Mouse (Mus musculus) MEL (cell line): ENCODE results near the gene Lsm5. TPM values are rescaled to one million over a fixed set of nuclear protein-coding genes. Genes with fewer than 3 reads are reported as not detected.

Experiments used
- DNase-seq: peaks from one replicate; pipeline ENCODE4 v3.0.0; 2011; ENCODE audit warnings: low read depth, low spot score
- H3K27ac ChIP-seq: 2 replicates; pipeline ENCODE4 v1.5.1; 2012; ENCODE audit warnings: low read depth, mild to moderate bottlenecking, control low read depth, low read length, moderate library complexity; ENCODE audit not compliant: control insufficient read depth
- H3K27me3 ChIP-seq, 2 experiments: fragments of 150-350 bp in 1 of 2; sonication (generic) in 1 of 2; 2 replicates each; pipeline ENCODE4 v1.6.1; 2012; ENCODE audit warnings: low read length in 2 of 2, mild to moderate bottlenecking in 2 of 2, improper control_type of control experiment in 1 of 2, moderate library complexity in 1 of 2; ENCODE audit not compliant: insufficient read depth in 2 of 2, control insufficient read depth in 1 of 2
- H3K36me3 ChIP-seq, 2 experiments: 2 replicates each; pipeline ENCODE4 v1.6.1; 2012 to 2014; ENCODE audit warnings: low read length in 2 of 2, improper control_type of control experiment in 1 of 2, inconsistent platforms in 1 of 2, mild to moderate bottlenecking in 1 of 2; ENCODE audit not compliant: insufficient read depth in 2 of 2, control insufficient read depth in 1 of 2
- H3K4me1 ChIP-seq, 2 experiments: fragments of 150-350 bp in 1 of 2; sonication (generic) in 1 of 2; 2 replicates each; pipeline ENCODE4 v1.6.1; 2012; ENCODE audit warnings: low read length in 2 of 2, improper control_type of control experiment in 1 of 2, mild to moderate bottlenecking in 1 of 2; ENCODE audit not compliant: insufficient read depth in 2 of 2, control insufficient read depth in 1 of 2
- H3K4me3 ChIP-seq, 2 experiments: fragments of 150-350 bp in 1 of 2; sonication (generic) in 1 of 2; 2 replicates each; pipeline ENCODE4 v1.5.1; 2012; ENCODE audit warnings: low read depth in 2 of 2, low read length in 2 of 2, mild to moderate bottlenecking in 2 of 2, moderate library complexity in 2 of 2, control low read depth in 1 of 2, improper control_type of control experiment in 1 of 2; ENCODE audit not compliant: control insufficient read depth in 1 of 2, insufficient read depth in 1 of 2
- H3K79me2 ChIP-seq: 2 replicates; pipeline ENCODE4 v1.6.1; 2012; ENCODE audit warnings: mild to moderate bottlenecking, low read length, moderate library complexity; ENCODE audit not compliant: control insufficient read depth, poor library complexity, insufficient read depth
- H3K9ac ChIP-seq: 2 replicates; pipeline ENCODE4 v1.6.1; 2012; ENCODE audit warnings: low read depth, mild to moderate bottlenecking, control low read depth, low read length, moderate library complexity; ENCODE audit not compliant: control insufficient read depth, poor library complexity, severe bottlenecking
- H3K9me3 ChIP-seq: fragments of 150-350 bp; sonication (generic); replicated peaks from 2 replicates; pipeline ENCODE4 v1.6.1; 2012; ENCODE audit warnings: mild to moderate bottlenecking, low read length, improper control_type of control experiment, moderate library complexity; ENCODE audit not compliant: insufficient read depth
- CHD2 ChIP-seq: IDR thresholded peaks from 2 replicates; pipeline ENCODE4 v1.6.1; 2011; ENCODE audit warnings: low read length, improper control_type of control experiment
- EP300 ChIP-seq, 2 experiments: IDR thresholded peaks; 2 replicates each; pipeline ENCODE4 v1.6.1; 2011; ENCODE audit warnings: improper control_type of control experiment in 2 of 2, low read length in 2 of 2, low read depth in 1 of 2, mild to moderate bottlenecking in 1 of 2
- HCFC1 ChIP-seq: IDR thresholded peaks from 2 replicates; pipeline ENCODE4 v1.6.1; 2012; ENCODE audit warnings: low read depth, mild to moderate bottlenecking, inconsistent platforms, low read length, improper control_type of control experiment, moderate library complexity
- MAFK ChIP-seq: IDR thresholded peaks from 2 replicates; pipeline ENCODE4 v1.6.1; 2011; ENCODE audit warnings: low read depth, mild to moderate bottlenecking, low read length, improper control_type of control experiment, borderline replicate concordance
- MAX ChIP-seq: IDR thresholded peaks from 2 replicates; pipeline ENCODE4 v1.6.1; 2011; ENCODE audit warnings: low read length, improper control_type of control experiment
- POLR2AphosphoS5 ChIP-seq: IDR thresholded peaks from 2 replicates; pipeline ENCODE4 v1.6.1; 2012; ENCODE audit warnings: low read depth, borderline replicate concordance, mild to moderate bottlenecking, inconsistent platforms, low read length, moderate library complexity, mixed read lengths
- polyA plus RNA-seq, 2 experiments: library from polyadenylated mRNA; stranded (reverse) in 1 of 2; unstranded in 1 of 2; fragments of >175 nt in 1 of 2; fragments of >200 nt in 1 of 2; gene quantifications; 2 replicates each; pipeline versions ENCODE4 v1.2.1 to v1.2.4; 2012; ENCODE audit warnings: low replicate concordance in 2 of 2, low read depth in 1 of 2; ENCODE audit not compliant: insufficient read length in 2 of 2, insufficient read depth in 1 of 2, missing spikeins in 1 of 2
- total RNA-seq: library from RNA; depleted of rRNA; stranded (reverse); fragments of 300-350 nt; gene quantifications from 2 replicates; pipeline ENCODE4 v1.2.3, GENCODE M21; 2012; rRNA removed

The Lsm5 gene
- total and polyA plus RNA-seq, 3 experiments = 36.1 to 109 TPM; not detected in 1

- no peak overlapping the region for H3K27ac ChIP-seq
- DNase-seq = no peak
- H3K9ac ChIP-seq = no peak overlapping the region
- no peaks in the 10 kb centered on the region for H3K9me3 ChIP-seq
- no peak overlapping the region for H3K4me3 ChIP-seq
- H3K4me1 ChIP-seq = no peaks in the 10 kb centered on the region
- H3K79me2 ChIP-seq = no peaks in the 10 kb centered on the region
- TF ChIP-seq POLR2AphosphoS5 = no peak
- no peak for TF ChIP-seq MAFK
- no peak for TF ChIP-seq HCFC1
- no peak for TF ChIP-seq MAX
- TF ChIP-seq EP300 (IDR thresholded peaks at IDR 0.05; ENCODE audit: low read depth in 1 of 2, low read length in 2 of 2) = no peak
- no peak for TF ChIP-seq CHD2
- H3K36me3 ChIP-seq = no peaks in the 10 kb centered on the region
- H3K27me3 ChIP-seq = no peaks in the 10 kb centered on the region; a peak in 1 of 4 replicates
Observed at GRCm38 (mm10) chr6:56652121-56652592, 52.4 kb downstream of the Lsm5 start.

Other genes starting within 250 kb of the Lsm5 start
- not detected in 2 replicates for gene Pde1c, start 135.6 kb downstream of the Lsm5 start, total RNA-seq
- gene Pde1c, start 135.6 kb downstream of the Lsm5 start, polyA plus RNA-seq = not detected
- gene Avl9, start 10.2 kb upstream of the Lsm5 start, total RNA-seq = 7.7 and 9.6 TPM in 2 replicates
- 1 to 10 TPM in 1 of 2 experiments, not detected in 1; 7.9 TPM for gene Avl9, start 10.2 kb upstream of the Lsm5 start, polyA plus RNA-seq
- 26.0 and 28.2 TPM in 2 replicates for gene Kbtbd2, start 93.1 kb upstream of the Lsm5 start, total RNA-seq
- gene Kbtbd2, start 93.1 kb upstream of the Lsm5 start, polyA plus RNA-seq = 10 to 100 TPM; 13.2 to 50.7 TPM
- 2.5 and 3.0 TPM in 2 replicates for gene Fkbp9, start 127.3 kb upstream of the Lsm5 start, total RNA-seq
- 10 to 100 TPM in 1 of 2 experiments, not detected in 1; 19.5 TPM for gene Fkbp9, start 127.3 kb upstream of the Lsm5 start, polyA plus RNA-seq
- 59.2 and 65.0 TPM in 2 replicates for gene Nt5c3, start 219.2 kb upstream of the Lsm5 start, total RNA-seq
- gene Nt5c3, start 219.2 kb upstream of the Lsm5 start, polyA plus RNA-seq = 10 to 100 TPM in 1 of 2 experiments, not detected in 1; 71.1 TPM
- 0.26 and 0.27 TPM in 2 replicates for gene Vmn1r4, start 219.3 kb upstream of the Lsm5 start, total RNA-seq
- gene Vmn1r4, start 219.3 kb upstream of the Lsm5 start, polyA plus RNA-seq = under 1 TPM in 1 of 2 experiments, not detected in 1; 0.21 TPM